In the genomic region with DNA sequence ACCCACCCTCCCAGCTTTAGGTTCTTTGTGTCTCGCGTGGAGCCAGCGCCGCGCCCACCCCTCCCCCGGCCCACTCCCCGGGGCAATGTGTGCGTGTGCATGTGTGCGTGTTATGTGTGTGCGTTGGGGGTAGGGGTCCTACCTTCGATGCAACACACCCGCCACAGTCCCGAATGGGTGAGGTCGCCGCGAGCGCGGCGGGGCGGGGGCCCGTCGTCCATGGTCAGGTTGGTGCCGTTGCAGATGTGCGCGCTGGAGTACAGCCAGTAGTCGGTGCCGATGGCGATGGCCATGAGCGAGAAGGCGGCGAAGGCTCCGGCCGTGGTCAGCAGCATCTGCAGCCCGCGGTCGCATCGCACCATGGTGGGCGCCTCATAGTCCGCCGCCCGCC, we compare ENCODE assay signal across 8 mouse cellular contexts. TPM values are rescaled to one million over a fixed set of nuclear protein-coding genes. Genes with fewer than 3 reads are reported as not detected.
DNase-seq lines count a peak whose midpoint lies in the region; ATAC-seq and TF ChIP-seq lines count a peak whose summit lies in the region.

No protein-coding gene starts in this region.

- H3K36me3 ChIP-seq in intestine, postnatal 0 days (ENCODE audit: control insufficient read depth, insufficient read depth): no peaks in the 10 kb centered on the region
- H3K36me3 ChIP-seq in midbrain, embryonic 16.5 days (ENCODE audit: control insufficient read depth, insufficient read depth, low read length): no peaks in the 10 kb centered on the region

- peak overlapping the region; percentile 43 for H3K4me3 ChIP-seq in intestine, postnatal 0 days (ENCODE audit: low read depth, low read length)
- H3K4me3 ChIP-seq in midbrain, embryonic 16.5 days (ENCODE audit: low read depth, low read length): peak overlapping the region; percentile 81

- no peaks in the 10 kb centered on the region for H3K4me1 ChIP-seq in intestine, postnatal 0 days (replicated peaks; ENCODE audit: control insufficient read depth, insufficient read depth, low read length)
- peaks cover 40% of the 10 kb centered on the region for H3K4me1 ChIP-seq in midbrain, embryonic 16.5 days (ENCODE audit: control insufficient read depth, insufficient read depth, low read length)

- H3K27me3 ChIP-seq in intestine, postnatal 0 days (replicated peaks; ENCODE audit: control insufficient read depth, insufficient read depth, low read length): peaks cover 43% of the 10 kb centered on the region
- H3K27me3 ChIP-seq in midbrain, embryonic 16.5 days (ENCODE audit: control insufficient read depth, insufficient read depth, low read depth, low read length): no peaks in the 10 kb centered on the region

- H3K4me2 ChIP-seq in intestine, postnatal 0 days (replicated peaks; ENCODE audit: low read depth): peak overlapping the region; percentile 82
- peak overlapping the region; percentile 64 for H3K4me2 ChIP-seq in midbrain, embryonic 16.5 days (ENCODE audit: low read length)

- H3K9me3 ChIP-seq in intestine, postnatal 0 days (ENCODE audit: control insufficient read depth): no peaks in the 10 kb centered on the region
- H3K9me3 ChIP-seq in midbrain, embryonic 16.5 days (replicated peaks; ENCODE audit: control insufficient read depth, low read length, poor library complexity, severe bottlenecking): no peaks in the 10 kb centered on the region

- peak; percentile 33 to 42 for DNase-seq in cerebellum, postnatal 14 days
- no peak for DNase-seq in cerebellum, adult 18-20 months
- DNase-seq in right cerebral cortex, postnatal 4 days: peak; percentile 68
- no peak for DNase-seq in right cerebral cortex, postnatal 25 days
- DNase-seq in ovary, postnatal 14 days (ENCODE audit: low spot score): no peak
- no peak for DNase-seq in layer of hippocampus, adult 9-11 months

- H3K27ac ChIP-seq in intestine, postnatal 0 days (ENCODE audit: low read depth, low read length): no peak overlapping the region
- H3K27ac ChIP-seq in midbrain, embryonic 16.5 days (ENCODE audit: low read length): peak overlapping the region; percentile 97

- ATAC-seq in intestine, postnatal 0 days: no peak
- peak; percentile 65 for ATAC-seq in midbrain, embryonic 16.5 days

- under 1% methylated on average over 35 of the region's 41 CpGs for WGBS in intestine, postnatal 0 days
- under 1% methylated on average over 36 of the region's 41 CpGs for WGBS in midbrain, embryonic 16.5 days

- H3K9ac ChIP-seq in intestine, postnatal 0 days (ENCODE audit: low read depth, low read length): no peak overlapping the region
- H3K9ac ChIP-seq in midbrain, embryonic 16.5 days (ENCODE audit: low read depth, low read length): peak overlapping the region; percentile 93

- TF ChIP-seq CTCF in intestine, postnatal 0 days (IDR thresholded peaks at IDR 0.05; ENCODE audit: low read depth): no peak

RNA-seq across cellular contexts. Expression of gene Cacng4, which starts 0.3 kb away (rescaled TPM):
- 0.77 and 1.7 TPM in 2 replicates for polyA plus RNA-seq in intestine, postnatal 0 days (2015; fragmentation: Nextera tagmentation; extraction: Ambion mirVana)
- polyA plus RNA-seq in midbrain, embryonic 16.5 days (2015; fragmentation: Nextera tagmentation; extraction: Ambion mirVana): 52.0 and 52.1 TPM in 2 replicates

Comparison
In these comparisons a context has a peak if more than half of its experiments do, and no peak if none do; other contexts are left out.
1. DNase-seq: peak in cerebellum, postnatal 14 days (2 of 2) and right cerebral cortex, postnatal 4 days (single experiment); none in cerebellum, adult 18-20 months (0 of 2), right cerebral cortex, postnatal 25 days (single experiment), ovary, postnatal 14 days (single experiment) and layer of hippocampus, adult 9-11 months (single experiment).
2. RNA of gene Cacng4, which starts 0.3 kb away (polyA plus RNA-seq): 52.0 to 52.1 TPM in midbrain, embryonic 16.5 days; 0.77 to 1.7 TPM in intestine, postnatal 0 days; every median in the first group is over 10 times any median in the second.